Mouse (Mus musculus) fibroblast of lung, adult 2 months (primary cell): ENCODE measurements around the gene Slain2.
A peak's percentile ranks its signal among the peaks of the same experiment; 100 is the strongest.
"Not testable (repeated sequence)": the region's sequence is repeated elsewhere in the genome, so short reads cannot be mapped to it uniquely, and the experiment has no call there.

Experiments used
- DNase-seq: peaks from one replicate; pipeline ENCODE4 v3.0.0-alpha.2; 2011; ENCODE audit warnings: low read depth

The Slain2 gene

GRCm38 (mm10) chr5:72953996-72954604, 40.0 kb downstream of the Slain2 start:
- DNase-seq = no peak

- no peak for DNase-seq
Measured at GRCm38 (mm10) chr5:72957281-72957680, 43.2 kb downstream of the Slain2 start.

GRCm38 (mm10) chr5:72960096-72960495, 46.0 kb downstream of the Slain2 start:
- no peak for DNase-seq

- DNase-seq = no peak
Measured at GRCm38 (mm10) chr5:72965706-72966105, 51.6 kb downstream of the Slain2 start.

GRCm38 (mm10) chr5:72972435-72972834, 58.3 kb downstream of the Slain2 start:
- no peak for DNase-seq

- no peak for DNase-seq
Measured at GRCm38 (mm10) chr5:72972934-72973333, 58.8 kb downstream of the Slain2 start.

GRCm38 (mm10) chr5:72974602-72975001, 60.5 kb downstream of the Slain2 start, which contains the start of gene Gm10135:
Gene Gm10135, minus strand, starts transcription at chr5:72974702.
- no peak for DNase-seq

- no peak for DNase-seq
Measured at GRCm38 (mm10) chr5:72975996-72976395, 61.9 kb downstream of the Slain2 start.

GRCm38 (mm10) chr5:72976539-72976938, 62.4 kb downstream of the Slain2 start:
- DNase-seq = no peak

- DNase-seq = peak; percentile 14
Measured at GRCm38 (mm10) chr5:72984091-72984490, 70.0 kb downstream of the Slain2 start.

GRCm38 (mm10) chr5:72987786-72988185, 73.7 kb downstream of the Slain2 start:
- no peak for DNase-seq

- no peak for DNase-seq
Measured at GRCm38 (mm10) chr5:72989756-72990155, 75.7 kb downstream of the Slain2 start.

- DNase-seq = no peak
Measured at GRCm38 (mm10) chr5:72992474-72992873, 78.4 kb downstream of the Slain2 start.

- DNase-seq = no peak
Measured at GRCm38 (mm10) chr5:72994424-72994823, 80.3 kb downstream of the Slain2 start.

- no peak for DNase-seq
Measured at GRCm38 (mm10) chr5:72994928-72995327, 80.8 kb downstream of the Slain2 start.

GRCm38 (mm10) chr5:72995379-72995778, 81.3 kb downstream of the Slain2 start:
- no peak for DNase-seq

GRCm38 (mm10) chr5:72998546-72998945, 84.4 kb downstream of the Slain2 start:
- DNase-seq = not testable (repeated sequence)

GRCm38 (mm10) chr5:73004046-73004445, 89.9 kb downstream of the Slain2 start:
- no peak for DNase-seq

- DNase-seq = no peak
Measured at GRCm38 (mm10) chr5:73006784-73007581, 92.9 kb downstream of the Slain2 start, which contains the start of gene Slc10a4. Gene Slc10a4, plus strand, starts transcription at chr5:73006883.

GRCm38 (mm10) chr5:73007582-73007959, 93.5 kb downstream of the Slain2 start:
- DNase-seq = no peak

GRCm38 (mm10) chr5:73008230-73008629, 94.1 kb downstream of the Slain2 start:
- not testable (repeated sequence) for DNase-seq

- not testable (repeated sequence) for DNase-seq
Measured at GRCm38 (mm10) chr5:73011806-73012205, 97.7 kb downstream of the Slain2 start.

GRCm38 (mm10) chr5:73012884-73013610, 98.9 kb downstream of the Slain2 start:
- DNase-seq = not testable (repeated sequence)
